Mouse (Mus musculus) bone marrow macrophage, adult 2 months (primary cell): Measurements from ENCODE around the gene Rela.

ENCODE experiments used
- CTCF ChIP-seq: IDR thresholded peaks from 2 replicates; pipeline ENCODE4 v1.5.1; 2012; ENCODE audit warnings: low read depth, mild to moderate bottlenecking, low read length, moderate library complexity
- POLR2A ChIP-seq: IDR thresholded peaks from 2 replicates; pipeline ENCODE4 v1.6.1; 2012; ENCODE audit warnings: mild to moderate bottlenecking, low read depth, low read length, borderline replicate concordance

DNA sequence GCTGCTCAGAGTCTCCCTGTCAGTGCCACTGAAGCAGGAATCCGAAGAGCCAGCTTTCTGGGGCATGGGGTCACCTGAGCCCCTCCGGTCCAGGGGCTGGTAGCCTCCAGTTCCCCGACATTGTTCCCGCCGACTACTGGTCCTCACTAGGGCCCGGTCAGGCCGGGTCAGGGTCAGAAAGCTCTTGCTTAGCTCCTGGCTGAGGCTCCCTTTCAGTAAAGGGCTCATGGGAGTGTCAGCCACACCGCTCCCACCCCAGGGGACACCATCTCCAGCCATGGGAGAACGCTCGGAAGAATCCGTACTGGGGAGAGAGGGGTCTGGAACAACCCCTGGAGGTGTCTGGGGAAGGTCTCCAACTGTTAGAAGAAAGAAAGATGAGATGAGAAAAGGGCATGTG is 48.6 kb downstream of the Rela start:
- TF ChIP-seq CTCF (no peak), POLR2A (no peak)
